ENCODE assay signal across 8 mouse cellular contexts in the genomic region with DNA sequence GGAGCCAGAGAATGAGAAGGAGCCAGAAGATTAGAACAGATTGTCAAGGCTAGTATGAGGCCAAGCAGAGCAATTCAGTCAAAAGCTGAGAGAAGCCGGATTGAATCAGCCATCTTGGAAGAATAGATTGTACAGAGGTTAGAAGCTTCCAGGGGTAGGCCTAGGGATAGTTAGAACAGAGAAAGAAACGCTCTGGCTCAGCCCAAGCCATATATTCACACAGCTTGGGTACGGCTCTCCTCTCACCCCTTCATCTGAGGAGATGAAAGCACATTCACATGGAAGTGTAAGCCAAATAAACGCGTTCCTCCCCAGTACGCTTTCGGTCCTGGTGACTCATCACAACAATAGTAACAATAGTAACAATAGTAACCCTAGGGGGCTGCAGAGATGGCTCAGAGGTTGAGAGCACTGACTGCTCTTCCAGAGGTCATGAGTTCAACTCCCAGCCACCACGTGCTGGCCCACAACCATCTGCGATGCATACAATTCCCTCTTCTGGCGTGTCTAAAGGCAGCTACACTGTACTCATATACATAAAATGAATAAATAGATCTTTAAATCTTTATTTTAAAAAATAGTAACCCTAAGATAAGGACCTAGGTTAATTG. TPM values are rescaled to one million over a fixed set of nuclear protein-coding genes. Genes with fewer than 3 reads are reported as not detected.
DNase-seq lines count a peak whose midpoint lies in the region; ATAC-seq and TF ChIP-seq lines count a peak whose summit lies in the region.

No protein-coding gene starts in this region.

- no peak for ATAC-seq in cerebellum, adult (ENCODE audit: insufficient number of reproducible peaks, low FRiP score, low TSS enrichment)
- no peak for ATAC-seq in liver, embryonic 11.5 days (replicated peaks; ENCODE audit: low FRiP score)
- ATAC-seq in CD4-positive, CD25-positive, alpha-beta regulatory T cell, adult 4 months: no peak

- peak; percentile 46 for DNase-seq in cerebellum, adult 9-11 months
- peak; percentile 39 for DNase-seq in 416B (ENCODE audit: low read depth)
- DNase-seq in liver, embryonic 11.5 days (ENCODE audit: low spot score): no peak
- no peak for DNase-seq in thymus, postnatal 4 days
- no peak for DNase-seq in B cell, adult 2 months

- H3K27me3 ChIP-seq in liver, embryonic 11.5 days (replicated peaks; ENCODE audit: control insufficient read depth, insufficient read depth, low read length): no peaks in the 10 kb centered on the region

- peaks cover 7% of the 10 kb centered on the region; the same call in 1 of the 2 replicates for H3K4me1 ChIP-seq in embryonic fibroblast, embryonic 13.5 days (ENCODE audit: control insufficient read depth, insufficient read depth, low read length)
- peaks cover 13% of the 10 kb centered on the region for H3K4me1 ChIP-seq in liver, embryonic 11.5 days (replicated peaks; ENCODE audit: control insufficient read depth, insufficient read depth, low read length)

- H3K4me3 ChIP-seq in embryonic fibroblast, embryonic 13.5 days (ENCODE audit: insufficient read depth, low read length): peak overlapping the region; percentile 86
- peak overlapping the region; percentile 91 for H3K4me3 ChIP-seq in liver, embryonic 11.5 days (ENCODE audit: low read depth, low read length)

- H3K9me3 ChIP-seq in liver, embryonic 11.5 days (ENCODE audit: control insufficient read depth, low read length): no peaks in the 10 kb centered on the region

- H3K27ac ChIP-seq in embryonic fibroblast, embryonic 13.5 days (ENCODE audit: insufficient read depth, low read length): no peak overlapping the region
- H3K27ac ChIP-seq in liver, embryonic 11.5 days (ENCODE audit: low read depth, low read length): no peak overlapping the region

- WGBS in liver, embryonic 11.5 days: 59% methylated on average over 10 of the region's 10 CpGs

- peak overlapping the region; percentile 21; the same call in 1 of the 2 replicates for H3K9ac ChIP-seq in liver, embryonic 11.5 days (ENCODE audit: low read depth, low read length)

- no peak for TF ChIP-seq POLR2A in embryonic fibroblast, embryonic 13.5 days (IDR thresholded peaks at IDR 0.05; ENCODE audit: low read depth, low read length)

- peak overlapping the region; percentile 95 for H3K4me2 ChIP-seq in liver, embryonic 11.5 days

- TF ChIP-seq CTCF in embryonic fibroblast, embryonic 13.5 days (IDR thresholded peaks at IDR 0.05; ENCODE audit: borderline replicate concordance, insufficient read depth, low read length): no peak

- H3K36me3 ChIP-seq in liver, embryonic 11.5 days (ENCODE audit: control insufficient read depth, insufficient read depth, low read length): peaks cover 11% of the 10 kb centered on the region; the same call in 1 of the 2 replicates

RNA-seq across cellular contexts. Expression of a gene that starts 0.7 kb away (rescaled TPM):
- 56.5 and 84.6 TPM in 2 replicates for polyA plus RNA-seq in embryonic fibroblast, embryonic 13.5 days (2011; ENCODE audit: insufficient read length, low read depth, missing spikeins)
- polyA plus RNA-seq in liver, embryonic 11.5 days (2014; fragmentation: Nextera tagmentation; extraction: Ambion mirVana): 210 and 217 TPM in 2 replicates
- 100 to 1,000 TPM in 1 of 2 experiments, 10 to 100 TPM in 1; 82.6 to 175 TPM for polyA plus RNA-seq in CD4-positive, CD25-positive, alpha-beta regulatory T cell, adult 4 months (2017; shearing (Covaris generic))

RNA-seq across cellular contexts. Expression of a gene that starts 1.0 kb away (rescaled TPM):
- 5.7 and 8.7 TPM in 2 replicates for polyA plus RNA-seq in embryonic fibroblast, embryonic 13.5 days (2011; ENCODE audit: insufficient read length, low read depth, missing spikeins)
- 6.6 and 7.7 TPM in 2 replicates for polyA plus RNA-seq in liver, embryonic 11.5 days (2014; fragmentation: Nextera tagmentation; extraction: Ambion mirVana)
- 10 to 100 TPM; 10.6 to 21.4 TPM for polyA plus RNA-seq in CD4-positive, CD25-positive, alpha-beta regulatory T cell, adult 4 months (2017; shearing (Covaris generic))

RNA-seq across cellular contexts. Expression of a gene that starts 13.0 kb away (rescaled TPM):
- polyA plus RNA-seq in embryonic fibroblast, embryonic 13.5 days (2011; ENCODE audit: insufficient read length, low read depth, missing spikeins): 1.0 and 6.5 TPM in 2 replicates
- 94.0 and 94.9 TPM in 2 replicates for polyA plus RNA-seq in liver, embryonic 11.5 days (2014; fragmentation: Nextera tagmentation; extraction: Ambion mirVana)
- polyA plus RNA-seq in CD4-positive, CD25-positive, alpha-beta regulatory T cell, adult 4 months (2017; shearing (Covaris generic)): 1,000 to 10,000 TPM; 2,251 to 2,782 TPM

RNA-seq across cellular contexts. Expression of a gene that starts 18.3 kb away (rescaled TPM):
- polyA plus RNA-seq in embryonic fibroblast, embryonic 13.5 days (2011; ENCODE audit: insufficient read length, low read depth, missing spikeins): 0.95 TPM in 1 of 2 replicates, not detected in the other
- polyA plus RNA-seq in liver, embryonic 11.5 days (2014; fragmentation: Nextera tagmentation; extraction: Ambion mirVana): 0.14 and 0.44 TPM in 2 replicates
- polyA plus RNA-seq in CD4-positive, CD25-positive, alpha-beta regulatory T cell, adult 4 months (2017; shearing (Covaris generic)): 1 to 10 TPM in 1 of 2 experiments, under 1 TPM in 1; 0.82 to 1.3 TPM

RNA-seq across cellular contexts. Expression of a gene that starts 45.4 kb away (rescaled TPM):
- polyA plus RNA-seq in embryonic fibroblast, embryonic 13.5 days (2011; ENCODE audit: insufficient read length, low read depth, missing spikeins): 17.7 and 30.3 TPM in 2 replicates
- polyA plus RNA-seq in liver, embryonic 11.5 days (2014; fragmentation: Nextera tagmentation; extraction: Ambion mirVana): 53.7 and 64.5 TPM in 2 replicates
- 100 to 1,000 TPM in 1 of 2 experiments, 10 to 100 TPM in 1; 93.1 to 113 TPM for polyA plus RNA-seq in CD4-positive, CD25-positive, alpha-beta regulatory T cell, adult 4 months (2017; shearing (Covaris generic))

Comparison
In these comparisons a context has a peak if more than half of its experiments do, and no peak if none do; other contexts are left out.
1. DNase-seq: peak in cerebellum, adult 9-11 months (single experiment) and 416B (single experiment); none in liver, embryonic 11.5 days (single experiment), thymus, postnatal 4 days (single experiment) and B cell, adult 2 months (0 of 2).
2. RNA of a gene that starts 13.0 kb away (polyA plus RNA-seq): 2,251 to 2,782 TPM in CD4-positive, CD25-positive, alpha-beta regulatory T cell, adult 4 months; 94.0 to 94.9 TPM in liver, embryonic 11.5 days and 1.0 to 6.5 TPM in embryonic fibroblast, embryonic 13.5 days; every median in the first group is over 10 times any median in the second.